Mouse (Mus musculus): Measurements from ENCODE around the gene Dcps. TPM values are rescaled to one million over a fixed set of nuclear protein-coding genes. Genes with fewer than 3 reads are reported as not detected.

The Dcps gene
- 47.2 and 49.0 TPM in 2 replicates for polyA plus RNA-seq (2015; fragmentation: Nextera tagmentation; extraction: Ambion mirVana)

DNA sequence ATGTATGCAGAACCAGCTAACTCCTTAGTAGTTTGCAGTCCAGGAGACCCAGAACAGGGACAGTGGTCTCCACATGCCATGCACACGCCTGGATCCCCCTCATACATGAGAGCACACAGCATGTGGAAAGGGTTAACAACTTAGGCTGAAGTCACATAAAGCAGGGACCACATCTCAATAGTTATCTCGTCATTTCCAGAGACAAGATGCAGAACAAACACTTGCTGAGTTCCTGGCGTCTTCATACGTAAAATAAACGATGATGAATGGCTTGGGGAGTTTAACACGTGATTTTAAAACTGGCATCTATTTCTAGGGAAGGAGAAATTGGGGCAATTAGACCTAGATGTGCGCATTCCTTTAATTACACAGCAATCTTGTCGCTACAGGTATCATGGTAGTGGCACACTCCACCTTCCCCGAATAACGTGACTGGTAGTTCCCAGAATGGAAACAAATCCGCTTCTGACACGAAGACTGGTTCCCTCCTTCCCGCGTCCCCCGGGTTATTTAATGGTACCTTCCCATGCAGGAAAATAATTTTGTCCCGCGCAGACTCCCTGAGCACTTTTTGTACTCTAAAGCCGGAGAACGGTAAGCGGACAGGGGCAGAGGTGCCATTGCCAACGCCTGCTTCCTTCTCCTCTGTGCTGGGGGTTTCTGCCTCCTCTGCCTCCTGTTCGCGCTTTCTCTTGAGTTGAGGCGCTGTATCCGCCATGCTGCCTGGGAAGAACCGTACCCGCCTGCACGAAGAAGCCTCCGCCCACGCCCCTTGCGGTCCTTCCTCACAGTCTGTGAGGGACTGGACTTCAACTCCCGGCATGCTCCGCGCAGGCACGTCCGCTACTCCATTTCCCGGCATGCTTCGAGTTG lies at the start of gene Dcps:
Dcps (minus strand) TSS at position 811 of the 873 bp plus-strand sequence.

DNA sequence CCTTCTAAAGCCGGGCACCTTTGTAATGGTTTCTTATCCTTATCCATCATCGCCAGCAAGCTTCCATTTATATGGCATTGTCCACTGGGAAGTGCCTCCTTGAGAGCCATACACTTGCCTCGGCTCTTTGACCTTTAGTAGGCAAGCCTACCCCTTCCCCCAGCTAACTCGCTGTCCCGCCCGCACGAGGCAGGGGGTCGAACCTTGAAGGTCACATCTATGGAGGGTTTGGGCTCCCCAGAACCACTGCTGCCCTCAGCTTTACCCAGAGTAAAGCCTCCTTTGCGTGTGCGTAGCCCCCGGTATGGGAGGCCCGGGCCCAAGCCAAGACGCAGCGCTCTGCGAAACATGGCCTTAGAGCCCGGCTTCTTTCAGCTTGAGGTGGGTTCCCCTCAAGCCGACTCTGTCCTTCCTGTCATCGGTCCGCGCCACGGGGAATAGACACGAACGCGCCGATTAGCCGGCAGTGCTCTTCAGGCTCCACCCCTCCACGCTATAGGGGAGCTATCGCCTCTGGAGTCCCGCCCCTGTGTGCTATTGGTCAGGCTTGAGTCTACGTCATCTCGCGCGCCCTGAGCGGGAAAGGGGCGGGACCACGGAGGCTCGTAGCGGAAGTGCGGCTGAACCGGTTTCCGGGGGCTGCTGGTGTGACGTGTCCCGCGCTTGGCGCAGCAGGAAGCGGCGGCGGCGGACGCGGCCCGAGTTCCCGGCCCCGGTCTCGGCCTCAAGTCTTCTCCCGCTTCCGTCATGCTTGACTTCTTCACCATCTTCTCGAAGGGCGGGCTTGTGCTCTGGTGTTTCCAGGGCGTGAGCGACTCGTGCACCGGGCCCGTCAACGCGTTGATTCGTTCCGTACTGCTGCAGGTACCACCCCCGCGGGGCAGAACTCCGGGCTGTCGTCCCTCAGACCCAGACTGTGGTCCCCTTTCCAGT lies 34.9 kb upstream of the Dcps start, which contains the start of gene Foxred1:
Foxred1 (minus strand) TSS at position 514 of the 933 bp plus-strand sequence.

DNA sequence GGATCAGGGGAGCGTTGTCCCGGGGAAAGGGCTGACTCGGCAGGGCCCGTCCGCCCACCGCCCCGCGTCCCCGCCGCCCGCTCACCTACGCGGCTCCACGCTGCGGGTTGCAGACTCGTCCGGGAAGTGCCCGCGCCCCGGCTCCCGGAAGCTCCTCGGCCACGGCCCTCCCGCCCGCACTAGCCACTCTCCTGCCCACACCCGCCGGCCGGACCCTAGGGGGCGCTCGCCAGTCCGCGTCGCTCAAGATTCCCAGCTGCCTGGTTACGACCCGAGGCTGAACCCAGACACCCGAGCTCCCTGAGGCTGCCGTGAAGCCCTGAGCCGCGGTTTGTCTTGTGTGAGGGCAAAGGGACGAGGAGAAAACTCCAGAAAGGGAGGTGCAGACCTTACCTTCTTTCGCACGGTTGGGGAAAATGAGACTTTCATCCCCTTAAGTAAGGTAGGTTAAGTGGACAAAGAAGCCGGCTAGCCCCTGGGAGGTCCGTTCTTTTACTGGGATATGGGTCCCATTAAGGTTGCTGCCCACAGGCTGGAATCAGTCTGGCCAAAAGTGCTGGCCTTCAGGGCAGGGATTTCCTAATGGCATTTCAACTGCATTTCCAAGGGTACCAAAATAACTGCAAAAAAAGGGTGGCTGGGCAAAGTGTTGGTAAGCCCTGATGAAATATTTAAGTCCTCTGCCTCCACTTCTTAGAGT lies 24.1 kb upstream of the Dcps start, which contains the start of the genes Srpr and Tirap:
Srpr (plus strand) TSS at position 404 of the 700 bp plus-strand sequence.
Tirap (minus strand) TSS at position 520 of the 700 bp plus-strand sequence.

DNA sequence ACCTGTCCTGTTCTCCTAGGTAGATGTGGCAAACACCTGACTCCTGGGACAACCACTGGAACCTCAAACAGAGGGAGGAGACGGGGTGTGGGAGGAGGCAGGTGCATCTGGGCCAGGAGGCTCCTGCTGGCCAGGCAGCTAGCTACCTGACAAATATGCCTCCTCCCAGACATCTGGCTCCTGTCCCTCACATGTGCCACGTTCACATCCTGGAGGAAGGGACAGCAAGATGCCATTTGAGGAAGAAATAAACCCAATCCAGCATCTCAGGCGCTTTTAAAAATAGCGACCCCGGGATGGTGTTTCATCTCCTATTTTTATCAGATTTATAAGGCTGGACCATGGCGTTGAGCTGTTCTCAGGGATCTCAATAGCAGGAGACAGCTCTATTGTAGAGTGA lies 56.7 kb downstream of the Dcps start, which contains the start of gene St3gal4:
St3gal4 (minus strand) TSS at position 101 of the 400 bp plus-strand sequence.

Other genes starting within 250 kb of the Dcps start
- gene St3gal4, start 56.8 kb downstream of the Dcps start, polyA plus RNA-seq (2015; fragmentation: Nextera tagmentation; extraction: Ambion mirVana): 14.3 and 15.9 TPM in 2 replicates
- 64.8 and 76.9 TPM in 2 replicates for gene Srpr, start 24.1 kb upstream of the Dcps start, polyA plus RNA-seq (2015; fragmentation: Nextera tagmentation; extraction: Ambion mirVana)
- gene Tirap, start 24.2 kb upstream of the Dcps start, polyA plus RNA-seq (2015; fragmentation: Nextera tagmentation; extraction: Ambion mirVana): 4.0 TPM in 2 replicates
- gene Foxred1, start 35.0 kb upstream of the Dcps start, polyA plus RNA-seq (2015; fragmentation: Nextera tagmentation; extraction: Ambion mirVana): 36.5 and 39.7 TPM in 2 replicates
- gene Fam118b, start 91.7 kb upstream of the Dcps start, polyA plus RNA-seq (2015; fragmentation: Nextera tagmentation; extraction: Ambion mirVana): 29.5 and 31.4 TPM in 2 replicates
- gene Rpusd4, start 91.8 kb upstream of the Dcps start, polyA plus RNA-seq (2015; fragmentation: Nextera tagmentation; extraction: Ambion mirVana): 13.3 and 13.7 TPM in 2 replicates
- 1.3 and 1.8 TPM in 2 replicates for gene Cdon, start 245.1 kb upstream of the Dcps start, polyA plus RNA-seq (2015; fragmentation: Nextera tagmentation; extraction: Ambion mirVana)

Data from neural tube, postnatal 0 days (tissue).